Mouse (Mus musculus) forebrain, embryonic 13.5 days (tissue): ENCODE data around the gene Hs3st6. TPM values are rescaled to one million over a fixed set of nuclear protein-coding genes. Genes with fewer than 3 reads are reported as not detected.
"Not testable (repeated sequence)": the region's sequence is repeated elsewhere in the genome, so short reads cannot be mapped to it uniquely, and the experiment has no call there.

Experiments used
- ATAC-seq: fragments of 200-750 bp; cut with Nextera tagmentation; 2 replicates; pipeline ENCODE4 v1.8.0; 2017
- H3K27ac ChIP-seq: fragments of 300-500 bp; sonication (generic); 2 replicates; pipeline ENCODE4 v1.5.1; 2015; ENCODE audit warnings: inconsistent platforms, mild to moderate bottlenecking, moderate library complexity
- H3K27me3 ChIP-seq: fragments of 300-500 bp; sonication (generic); 2 replicates; pipeline ENCODE4 v1.6.1; 2015; ENCODE audit warnings: mild to moderate bottlenecking, inconsistent platforms
- H3K36me3 ChIP-seq: fragments of 300-500 bp; sonication (generic); 2 replicates; pipeline ENCODE4 v1.6.1; 2015; ENCODE audit warnings: mild to moderate bottlenecking, inconsistent platforms; ENCODE audit not compliant: poor library complexity, severe bottlenecking
- H3K4me1 ChIP-seq: fragments of 300-500 bp; sonication (generic); 2 replicates; pipeline ENCODE4 v1.6.1; 2015; ENCODE audit warnings: inconsistent platforms
- H3K4me2 ChIP-seq: fragments of 300-500 bp; sonication (generic); 2 replicates; pipeline ENCODE4 v1.6.1; 2015; ENCODE audit warnings: inconsistent platforms, mild to moderate bottlenecking, moderate library complexity
- H3K4me3 ChIP-seq: fragments of 300-500 bp; sonication (generic); 2 replicates; pipeline ENCODE4 v1.5.1; 2015; ENCODE audit warnings: mild to moderate bottlenecking, inconsistent platforms
- H3K9ac ChIP-seq: fragments of 300-500 bp; sonication (generic); 2 replicates; pipeline ENCODE4 v1.6.1; 2015; ENCODE audit warnings: mild to moderate bottlenecking, inconsistent platforms
- H3K9me3 ChIP-seq: fragments of 300-500 bp; sonication (generic); replicated peaks from 2 replicates; pipeline ENCODE4 v1.6.1; 2016; ENCODE audit warnings: inconsistent platforms
- WGBS: fragments of 180-500 bp; shearing (Covaris S2); methylation state at CpG from one replicate; pipeline ENCODE4 v1.1.7; 2015; 5-methylcytosine and 5-hydroxymethylcytosine counted together
- polyA plus RNA-seq: library from polyadenylated mRNA; unstranded; fragments of >200 nt; fragmentation: Nextera tagmentation; extraction: Ambion mirVana; gene quantifications from 2 replicates; pipeline ENCODE4 v1.2.1, GENCODE M21; 2015

Gene Hs3st6
- 0.15 and 0.17 TPM in 2 replicates for polyA plus RNA-seq

DNA sequence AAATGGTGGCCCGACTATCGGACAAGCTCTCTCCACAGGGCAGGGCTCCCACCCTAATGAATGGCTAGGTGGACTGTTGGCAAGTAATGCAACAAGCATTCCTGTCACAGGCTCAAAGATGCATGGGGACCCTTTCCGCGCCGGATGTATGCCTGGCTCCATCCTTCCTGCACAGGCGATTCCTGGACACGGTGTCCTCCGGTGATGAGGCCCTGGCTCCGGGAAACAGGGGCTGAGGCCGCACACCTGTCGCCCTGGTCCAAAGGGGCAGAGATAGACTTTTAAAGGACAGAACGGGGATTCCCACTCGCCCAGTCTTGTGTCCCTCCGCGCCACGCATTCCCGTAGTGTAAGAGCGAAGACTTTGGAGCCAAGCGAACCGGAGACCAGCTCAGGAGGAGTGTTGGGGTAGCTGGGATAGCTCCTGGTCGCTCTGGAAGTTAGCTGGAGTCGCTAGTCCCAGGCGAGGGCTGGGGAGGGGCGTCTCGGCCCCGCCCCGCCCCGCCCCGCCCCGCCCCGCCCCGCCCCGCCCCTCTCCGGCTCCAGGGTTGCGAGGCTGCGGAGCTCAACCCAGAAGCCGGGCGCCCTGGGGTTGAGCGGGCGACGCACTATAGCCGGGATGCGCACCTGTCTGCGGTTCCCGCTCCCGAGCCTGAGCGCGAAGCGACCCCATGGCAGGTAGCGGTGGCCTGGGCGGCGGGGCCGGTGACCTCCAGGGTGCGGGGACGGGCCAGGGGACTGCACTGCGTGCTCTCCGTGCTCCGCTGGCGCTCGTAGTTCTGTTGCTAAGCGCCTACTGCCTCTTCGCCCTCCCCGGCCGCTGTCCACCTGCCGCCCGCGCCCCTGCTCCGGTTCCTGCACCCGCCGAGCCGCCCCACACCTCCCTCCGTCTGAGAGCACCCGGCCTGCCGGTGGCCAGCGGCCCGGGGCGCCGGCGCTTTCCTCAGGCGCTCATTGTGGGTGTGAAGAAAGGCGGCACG, at the start of gene Hs3st6:
Gene Hs3st6, plus strand, starts transcription at position 574 of the 980 bp plus-strand sequence.
- H3K9me3 ChIP-seq = no peaks in the 10 kb centered on the region
- peak within 1 kb of the TSS; percentile 90 for H3K4me2 ChIP-seq
- peaks cover 73% of the 10 kb centered on the region for H3K27me3 ChIP-seq
- peaks cover 13% of the 10 kb centered on the region for H3K4me1 ChIP-seq
- ATAC-seq = peak; percentile 70; the same call in 1 of the 2 replicates
- peak within 1 kb of the TSS; percentile 52 for H3K4me3 ChIP-seq
- H3K9ac ChIP-seq = peak within 1 kb of the TSS; percentile 58
- 1% methylated on average over 57 of the region's 82 CpGs for WGBS
- H3K36me3 ChIP-seq = no peaks in the 10 kb centered on the region
- H3K27ac ChIP-seq = no peak within 1 kb of the TSS

DNA sequence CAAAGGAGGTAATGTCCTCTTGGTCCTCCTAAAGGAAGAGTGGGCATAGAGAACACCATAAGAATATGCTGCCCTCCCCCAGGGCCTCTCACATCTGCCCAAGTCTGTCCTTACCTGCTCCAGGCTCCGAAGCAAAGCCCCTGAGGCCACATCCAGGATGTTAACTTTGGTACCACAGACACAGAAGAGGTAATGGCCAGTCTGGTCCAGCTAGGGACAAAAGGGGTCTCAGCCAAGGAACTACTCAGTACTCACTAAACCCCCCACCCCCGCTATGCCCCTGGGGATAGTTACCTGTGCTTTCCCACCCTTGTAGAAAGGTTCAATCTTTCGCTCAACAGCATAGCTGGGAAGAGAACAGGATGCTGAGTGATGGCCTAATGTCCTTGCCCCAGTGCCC, 47.0 kb upstream of the Hs3st6 start:
- Histone ChIP-seq H3K4me2 (peak overlapping the region; percentile 89), H3K4me1 (peaks cover 19% of the 10 kb centered on the region), H3K36me3 (peaks cover 45% of the 10 kb centered on the region), H3K4me3 (peak overlapping the region; percentile 83), H3K27ac (no peak overlapping the region), H3K9me3 (no peaks in the 10 kb centered on the region), H3K27me3 (no peaks in the 10 kb centered on the region), H3K9ac (no peak overlapping the region)
- ATAC-seq = no peak
- WGBS = 98% methylated on average over 3 of the region's 3 CpGs

DNA sequence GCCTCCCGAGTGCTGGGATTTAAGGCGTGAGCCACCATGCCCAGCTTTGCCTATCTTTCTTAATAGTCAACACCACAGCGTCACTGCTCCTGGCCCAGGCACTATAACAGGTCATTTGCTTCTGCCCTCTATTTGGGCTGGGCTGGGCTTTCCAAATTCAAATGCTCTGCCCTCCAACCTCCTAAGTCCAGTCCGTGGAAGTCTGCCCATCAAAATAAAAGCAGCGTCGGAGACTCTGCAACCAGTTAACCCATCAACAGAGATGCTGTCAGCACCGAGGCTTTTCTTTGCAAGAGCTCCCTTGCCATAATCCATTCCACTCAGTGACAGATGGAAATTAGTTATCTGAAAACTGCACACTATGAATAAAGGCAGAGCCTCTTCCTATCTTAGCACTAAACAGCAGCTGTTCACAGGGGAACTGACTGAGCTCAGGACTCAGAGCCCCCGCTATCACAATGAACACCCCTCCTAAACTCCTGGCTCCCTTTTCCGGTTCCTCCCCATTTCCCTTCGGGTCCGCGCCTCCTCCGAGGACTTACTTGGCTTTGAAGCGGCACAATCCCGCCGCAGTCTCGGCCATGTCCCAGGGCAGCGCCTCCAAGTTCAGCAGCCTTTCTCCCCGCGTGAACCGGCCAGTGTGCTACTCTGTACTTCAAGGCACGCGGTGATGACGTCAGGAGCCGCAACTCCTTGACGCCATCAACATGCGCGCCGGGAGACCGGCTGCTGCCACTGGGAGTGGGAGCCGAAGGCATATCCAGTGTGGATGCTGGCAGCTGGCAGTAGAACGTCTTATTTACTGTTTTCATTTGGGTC, 45.6 kb upstream of the Hs3st6 start, which contains the start of gene Tbl3:
Gene Tbl3, minus strand, starts transcription at position 679 of the 819 bp plus-strand sequence.
- Histone ChIP-seq H3K4me3 (peak within 1 kb of the TSS; percentile 83), H3K9me3 (no peaks in the 10 kb centered on the region), H3K27me3 (no peaks in the 10 kb centered on the region), H3K27ac (peak within 1 kb of the TSS; percentile 74), H3K9ac (peak within 1 kb of the TSS; percentile 84), H3K4me1 (peaks cover 19% of the 10 kb centered on the region), H3K36me3 (peaks cover 31% of the 10 kb centered on the region), H3K4me2 (peak within 1 kb of the TSS; percentile 89)
- 4% methylated on average over 32 of the region's 32 CpGs for WGBS
- peak; percentile 93 for ATAC-seq

DNA sequence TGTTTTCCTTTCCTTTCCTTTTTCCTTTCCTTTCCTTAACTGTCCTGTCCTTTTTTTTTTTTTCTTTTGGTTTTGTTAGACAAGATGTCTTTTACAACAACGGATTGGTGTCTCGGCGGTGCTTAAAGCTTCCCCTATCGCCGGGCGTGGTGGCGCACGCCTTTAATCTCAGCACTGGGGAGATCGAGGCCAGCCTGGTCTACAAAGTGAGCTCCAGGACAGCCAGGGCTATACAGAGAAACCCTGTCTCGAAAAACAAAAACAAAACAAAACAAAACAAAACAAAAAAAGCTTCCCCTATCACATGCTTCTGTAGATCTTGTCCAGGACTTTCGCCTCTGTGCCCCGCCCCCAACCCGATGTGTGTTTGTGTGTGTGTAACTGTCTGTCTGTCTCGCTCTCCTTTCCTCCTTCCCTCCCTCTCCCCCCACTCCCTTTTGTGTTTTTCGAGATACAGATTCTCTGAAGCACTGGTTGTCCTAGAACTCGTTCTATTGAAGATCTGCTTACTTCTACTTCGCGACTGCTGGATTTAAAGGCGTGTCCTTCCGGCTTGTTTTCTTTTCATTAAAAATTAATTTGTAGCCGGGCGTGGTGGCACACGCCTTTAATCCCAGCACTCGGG, 44.9 kb upstream of the Hs3st6 start:
- Histone ChIP-seq H3K36me3 (peaks cover 24% of the 10 kb centered on the region), H3K27ac (peak overlapping the region; percentile 74), H3K9me3 (no peaks in the 10 kb centered on the region), H3K9ac (peak overlapping the region; percentile 84), H3K27me3 (no peaks in the 10 kb centered on the region), H3K4me1 (peaks cover 19% of the 10 kb centered on the region), H3K4me3 (peak overlapping the region; percentile 83), H3K4me2 (peak overlapping the region; percentile 89)
- WGBS = 6% methylated on average over 24 of the region's 24 CpGs
- ATAC-seq = peak; percentile 50; the same call in 1 of the 2 replicates

DNA sequence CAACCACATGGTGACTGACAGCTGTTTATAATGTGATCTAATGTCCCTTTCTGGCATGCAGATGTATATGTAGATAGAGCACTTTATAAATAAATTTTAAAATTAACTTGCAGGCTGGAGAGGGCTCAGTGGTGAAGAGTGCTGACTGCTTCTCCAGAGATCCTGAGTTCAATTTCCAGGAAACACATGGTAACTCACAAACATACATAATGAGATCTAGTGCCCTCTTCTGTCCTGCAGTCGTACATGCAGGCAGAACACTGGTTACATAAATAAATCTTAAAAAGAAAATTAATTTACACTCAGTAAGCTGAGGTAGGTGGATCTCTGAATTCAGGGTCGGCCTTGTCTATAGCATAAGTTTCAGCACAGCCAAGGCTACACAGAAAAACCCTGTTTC, 44.1 kb upstream of the Hs3st6 start:
- ATAC-seq = no peak
- no peaks in the 10 kb centered on the region for H3K9me3 ChIP-seq
- H3K4me2 ChIP-seq = no peak overlapping the region
- H3K4me1 ChIP-seq = peaks cover 19% of the 10 kb centered on the region
- no peak overlapping the region for H3K9ac ChIP-seq
- no peaks in the 10 kb centered on the region for H3K27me3 ChIP-seq
- peak overlapping the region; percentile 83; the same call in 1 of the 2 replicates for H3K4me3 ChIP-seq
- WGBS = 35% methylated on average over 2 of the region's 2 CpGs
- no peak overlapping the region for H3K27ac ChIP-seq
- peaks cover 20% of the 10 kb centered on the region for H3K36me3 ChIP-seq

DNA sequence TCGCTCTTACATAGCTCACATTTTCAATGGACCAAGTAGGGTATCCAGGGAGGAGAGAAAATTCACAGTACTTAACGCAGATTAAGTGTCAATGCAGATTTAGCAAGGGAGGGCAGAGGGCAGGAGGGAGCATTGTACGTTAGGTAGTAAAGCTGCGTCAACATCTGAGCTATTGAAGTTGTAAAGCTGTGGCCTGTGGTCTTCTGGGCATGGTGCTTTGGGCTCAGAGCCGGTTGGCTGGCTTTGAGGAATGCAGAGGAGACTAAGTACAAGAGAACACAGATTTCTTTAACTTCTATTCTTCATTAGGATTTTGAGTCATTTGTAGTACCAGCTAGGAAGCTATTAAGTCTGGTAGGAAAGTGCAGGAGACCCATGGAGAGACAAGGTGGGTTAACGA, 37.2 kb upstream of the Hs3st6 start:
- Histone ChIP-seq H3K27ac (no peak overlapping the region), H3K4me3 (no peak overlapping the region), H3K4me1 (peaks cover 8% of the 10 kb centered on the region), H3K4me2 (no peak overlapping the region), H3K36me3 (peaks cover 18% of the 10 kb centered on the region), H3K9ac (no peak overlapping the region), H3K9me3 (no peaks in the 10 kb centered on the region), H3K27me3 (no peaks in the 10 kb centered on the region)
- 41% methylated on average over 6 of the region's 6 CpGs for WGBS
- ATAC-seq = no peak

DNA sequence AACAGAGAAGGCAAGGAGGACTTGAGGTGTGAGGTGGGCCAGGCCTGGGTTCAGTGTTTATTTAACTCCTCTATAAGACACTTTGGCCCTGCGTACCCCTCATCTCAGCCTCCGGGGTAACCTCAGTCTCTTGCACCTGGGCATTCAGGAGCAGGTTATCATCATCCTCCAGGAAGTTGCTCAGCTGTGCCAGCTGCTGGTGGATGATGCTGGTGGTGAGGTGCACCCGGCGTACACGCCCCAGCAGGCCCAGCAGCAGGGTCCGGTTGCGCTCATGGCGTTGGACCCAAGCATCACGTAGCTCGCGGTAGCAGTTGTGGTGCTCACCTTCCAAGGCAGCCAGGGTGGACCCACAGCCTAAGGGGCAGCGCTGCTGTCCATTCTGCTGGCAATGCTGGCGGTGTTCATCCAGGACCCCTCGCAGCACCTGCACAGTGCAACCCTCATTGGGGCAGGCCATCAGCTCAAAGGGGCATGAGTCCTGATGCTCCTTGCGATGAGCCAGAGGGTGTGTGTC, 36.6 kb upstream of the Hs3st6 start:
- no peak for ATAC-seq
- Histone ChIP-seq H3K4me2 (no peak overlapping the region), H3K27ac (no peak overlapping the region), H3K4me1 (peaks cover 10% of the 10 kb centered on the region), H3K4me3 (no peak overlapping the region), H3K9ac (no peak overlapping the region), H3K36me3 (peaks cover 20% of the 10 kb centered on the region), H3K27me3 (no peaks in the 10 kb centered on the region), H3K9me3 (no peaks in the 10 kb centered on the region)
- 97% methylated on average over 15 of the region's 15 CpGs for WGBS

DNA sequence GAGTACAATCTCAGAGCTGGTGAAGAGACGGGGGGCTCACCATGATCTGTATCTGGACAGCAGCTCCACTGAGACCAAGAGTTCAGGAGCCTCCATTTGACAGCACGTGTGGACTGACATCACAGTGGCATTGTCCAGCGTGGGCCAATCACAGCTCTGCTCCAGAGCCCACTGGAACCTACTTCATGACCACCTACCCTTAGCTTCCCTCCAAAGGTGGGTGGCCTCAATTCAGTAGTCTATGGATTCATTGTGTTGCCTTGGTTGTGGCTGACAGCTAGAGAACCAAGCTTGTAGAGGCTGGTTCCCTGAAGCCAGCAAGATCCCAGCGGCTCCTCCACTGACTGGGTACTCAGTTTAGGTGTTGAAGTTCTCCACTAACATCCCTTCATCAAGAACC, 34.8 kb upstream of the Hs3st6 start, which contains the start of the genes Rnf151 and Rps2:
Gene Rnf151, minus strand, starts transcription at position 121 of the 400 bp plus-strand sequence.
Gene Rps2, plus strand, starts transcription at position 174 of the 400 bp plus-strand sequence.
- peak within 1 kb of the TSS; percentile 83 for H3K4me3 ChIP-seq
- no peak within 1 kb of the TSS for H3K27ac ChIP-seq
- WGBS = 75% methylated on average over 4 of the region's 4 CpGs
- H3K27me3 ChIP-seq = no peaks in the 10 kb centered on the region
- H3K9ac ChIP-seq = peak within 1 kb of the TSS; percentile 89
- peak within 1 kb of the TSS; percentile 87 for H3K4me2 ChIP-seq
- peaks cover 35% of the 10 kb centered on the region for H3K36me3 ChIP-seq
- peaks cover 28% of the 10 kb centered on the region for H3K4me1 ChIP-seq
- ATAC-seq = no peak
- H3K9me3 ChIP-seq = no peaks in the 10 kb centered on the region

DNA sequence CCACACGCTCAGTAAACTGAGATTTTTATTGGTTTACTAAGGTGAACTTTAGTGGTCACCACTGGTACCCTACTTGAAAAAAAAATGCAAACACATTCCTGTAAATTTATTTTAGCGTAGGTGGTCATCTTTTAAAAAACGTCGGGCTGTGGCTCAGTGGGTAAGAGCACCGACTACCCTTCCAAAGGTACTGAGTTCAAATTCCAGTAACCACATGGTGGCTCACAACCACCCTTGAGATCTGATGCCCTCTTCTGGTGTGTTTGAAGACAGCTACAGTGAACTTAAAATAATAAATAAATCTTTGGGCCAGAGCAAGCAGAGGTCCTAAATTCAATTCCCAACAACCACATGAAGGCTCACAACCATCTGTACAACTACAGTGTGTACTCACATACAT, 33.9 kb upstream of the Hs3st6 start:
- H3K4me1 ChIP-seq = peaks cover 36% of the 10 kb centered on the region
- H3K9ac ChIP-seq = peak overlapping the region; percentile 89
- H3K9me3 ChIP-seq, H3K27me3 ChIP-seq, H3K27ac ChIP-seq, ATAC-seq: not testable (repeated sequence)
- peak overlapping the region; percentile 87 for H3K4me2 ChIP-seq
- peaks cover 35% of the 10 kb centered on the region for H3K36me3 ChIP-seq
- peak overlapping the region; percentile 83 for H3K4me3 ChIP-seq
- 66% methylated on average over 5 of the region's 5 CpGs for WGBS

DNA sequence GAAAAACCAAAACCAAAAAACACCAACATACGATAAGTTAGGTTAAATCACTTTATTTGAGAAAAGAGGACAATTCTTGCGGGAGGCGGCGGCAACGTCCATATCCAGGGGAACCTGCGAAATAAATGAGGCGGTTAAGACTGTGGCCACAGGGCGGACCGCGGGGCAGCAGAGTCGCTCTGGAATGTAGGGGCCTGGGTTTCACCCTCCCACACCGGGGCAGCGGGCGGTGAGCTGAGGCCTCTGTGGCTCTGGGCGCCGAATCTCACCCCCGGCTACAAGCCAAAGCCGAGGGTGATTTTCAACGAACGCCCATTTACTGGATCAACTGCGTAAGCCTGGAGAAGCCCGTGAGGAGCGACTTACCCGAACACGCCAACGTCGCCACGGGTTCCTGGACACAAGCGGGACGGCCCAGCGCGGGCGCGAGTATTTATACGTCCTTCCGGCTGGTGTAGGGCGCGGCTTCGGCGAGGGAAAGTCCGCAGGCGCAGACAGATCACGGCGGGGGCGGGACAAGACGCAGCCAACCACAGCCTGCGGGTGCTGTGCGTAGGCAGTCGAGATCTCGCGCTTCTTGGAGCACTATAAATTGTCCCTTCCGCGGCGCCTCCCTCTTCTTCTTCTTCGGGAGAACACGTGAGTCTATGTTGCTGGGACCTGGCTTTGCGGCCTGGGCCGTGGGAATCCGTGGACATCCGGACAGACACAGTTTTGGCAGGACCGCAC, 33.1 kb upstream of the Hs3st6 start:
- H3K4me1 ChIP-seq = peaks cover 39% of the 10 kb centered on the region
- peak overlapping the region; percentile 85 for H3K27ac ChIP-seq
- peak; percentile 99 for ATAC-seq
- peak overlapping the region; percentile 87 for H3K4me2 ChIP-seq
- WGBS = under 1% methylated on average over 61 of the region's 61 CpGs
- no peaks in the 10 kb centered on the region for H3K9me3 ChIP-seq
- H3K27me3 ChIP-seq = no peaks in the 10 kb centered on the region
- H3K4me3 ChIP-seq = peak overlapping the region; percentile 83
- peaks cover 35% of the 10 kb centered on the region for H3K36me3 ChIP-seq
- H3K9ac ChIP-seq = peak overlapping the region; percentile 89

DNA sequence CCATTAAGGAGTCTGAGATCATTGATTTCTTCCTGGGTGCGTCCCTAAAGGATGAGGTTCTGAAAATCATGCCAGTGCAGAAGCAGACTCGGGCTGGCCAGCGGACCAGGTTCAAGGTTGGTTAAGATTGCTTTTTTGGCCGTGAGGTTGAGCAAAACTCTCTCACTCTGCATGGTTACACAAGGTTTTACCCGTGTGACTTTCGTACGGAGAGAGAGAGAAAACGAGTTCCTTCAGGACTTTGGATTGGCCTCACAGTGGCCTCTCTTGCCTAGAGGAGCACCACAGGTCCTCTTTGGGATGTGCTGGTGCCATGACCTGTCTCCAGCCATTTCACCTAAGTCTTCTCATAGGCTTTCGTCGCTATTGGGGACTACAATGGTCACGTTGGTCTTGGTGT, 32.2 kb upstream of the Hs3st6 start:
- Histone ChIP-seq H3K9ac (peak overlapping the region; percentile 89), H3K4me1 (peaks cover 39% of the 10 kb centered on the region), H3K4me2 (peak overlapping the region; percentile 87), H3K4me3 (peak overlapping the region; percentile 83), H3K36me3 (peaks cover 35% of the 10 kb centered on the region)
- not testable (repeated sequence) for H3K27ac ChIP-seq, ATAC-seq, H3K9me3 ChIP-seq, H3K27me3 ChIP-seq
- under 1% methylated on average over 11 of the region's 11 CpGs for WGBS
